Mouse (Mus musculus) adrenal gland, adult 2 months (tissue): ENCODE data around the gene Mfsd12. TPM values are rescaled to one million over a fixed set of nuclear protein-coding genes. Genes with fewer than 3 reads are reported as not detected.

Experiments
- DNase-seq: peaks from one replicate; pipeline ENCODE4 v3.0.0; 2021
- polyA plus RNA-seq: library from polyadenylated mRNA; depleted of rRNA; stranded (reverse); fragments of >200 nt; gene quantifications from 2 replicates; pipeline ENCODE4 v1.2.3, GENCODE M21; 2012
- total RNA-seq, 2 experiments: library from RNA; stranded (reverse); gene quantifications; 2 replicates each; pipeline ENCODE4 v1.2.3; 2021

Gene Mfsd12
- total and polyA plus RNA-seq, 3 experiments, result 15.3 to 69.3 (median 16.5) TPM

GRCm38 (mm10) chr10:81328386-81328785 lies 28.9 kb upstream of the Mfsd12 start, which contains the start of gene Tbxa2r:
TSS of gene Tbxa2r (plus strand) at chr10:81328731.
- DNase-seq, result peak; percentile 96

GRCm38 (mm10) chr10:81329194-81329975 lies 27.9 kb upstream of the Mfsd12 start:
- no peak for DNase-seq

DNA sequence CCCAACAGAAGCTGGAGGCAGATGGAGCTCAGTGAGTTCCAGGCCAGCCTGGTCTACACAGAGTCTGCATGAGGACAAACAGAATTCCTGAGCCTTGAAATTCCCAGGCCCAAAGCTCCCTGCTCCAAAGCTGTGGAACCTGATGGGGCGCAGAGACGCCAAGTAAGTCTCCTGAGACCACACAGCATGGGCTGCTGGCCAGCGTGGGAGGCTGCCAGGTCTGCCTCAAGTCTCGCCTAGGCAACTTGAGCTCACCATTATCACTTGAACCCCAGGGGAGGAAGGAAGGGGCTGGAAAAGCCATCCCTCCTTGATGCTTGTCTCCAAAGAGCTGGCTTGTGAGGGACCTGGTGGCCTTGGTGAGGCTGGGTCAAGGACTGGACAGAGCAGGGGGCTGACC lies 27.3 kb upstream of the Mfsd12 start:
- DNase-seq, result no peak

DNA sequence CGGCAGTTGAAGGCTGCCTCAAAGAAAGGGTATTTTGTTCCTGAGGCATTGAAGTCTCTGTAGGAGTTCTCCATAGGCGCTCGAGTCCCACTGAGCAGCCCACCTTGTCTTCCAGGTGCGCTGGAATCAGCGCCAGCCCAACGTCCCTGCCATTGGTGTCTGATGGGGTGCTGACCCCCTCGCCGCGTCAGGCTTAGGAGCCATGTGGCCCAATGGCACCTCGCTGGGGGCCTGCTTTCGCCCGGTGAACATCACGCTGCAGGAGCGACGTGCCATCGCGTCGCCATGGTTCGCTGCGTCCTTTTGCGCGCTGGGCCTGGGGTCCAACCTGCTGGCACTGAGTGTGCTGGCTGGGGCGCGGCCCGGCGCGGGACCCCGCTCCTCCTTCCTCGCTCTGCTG lies 25.0 kb upstream of the Mfsd12 start:
- no peak for DNase-seq

DNA sequence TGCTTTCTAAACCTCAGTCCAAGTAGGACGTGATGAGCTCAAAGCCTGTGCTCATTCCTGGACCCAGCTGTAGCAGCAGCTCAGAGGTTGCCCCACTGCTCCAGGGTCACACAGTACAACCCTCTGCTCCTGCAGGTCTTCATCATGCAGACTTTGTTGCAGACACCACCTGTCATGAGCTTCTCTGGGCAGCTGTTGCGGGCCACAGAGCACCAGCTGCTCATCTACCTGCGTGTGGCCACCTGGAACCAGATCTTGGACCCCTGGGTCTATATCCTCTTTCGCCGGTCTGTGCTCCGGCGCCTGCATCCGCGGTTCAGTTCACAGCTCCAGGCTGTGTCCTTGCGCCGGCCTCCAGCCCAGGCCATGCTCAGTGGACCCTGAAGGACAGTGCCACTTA lies 23.0 kb upstream of the Mfsd12 start:
- DNase-seq, result no peak

DNA sequence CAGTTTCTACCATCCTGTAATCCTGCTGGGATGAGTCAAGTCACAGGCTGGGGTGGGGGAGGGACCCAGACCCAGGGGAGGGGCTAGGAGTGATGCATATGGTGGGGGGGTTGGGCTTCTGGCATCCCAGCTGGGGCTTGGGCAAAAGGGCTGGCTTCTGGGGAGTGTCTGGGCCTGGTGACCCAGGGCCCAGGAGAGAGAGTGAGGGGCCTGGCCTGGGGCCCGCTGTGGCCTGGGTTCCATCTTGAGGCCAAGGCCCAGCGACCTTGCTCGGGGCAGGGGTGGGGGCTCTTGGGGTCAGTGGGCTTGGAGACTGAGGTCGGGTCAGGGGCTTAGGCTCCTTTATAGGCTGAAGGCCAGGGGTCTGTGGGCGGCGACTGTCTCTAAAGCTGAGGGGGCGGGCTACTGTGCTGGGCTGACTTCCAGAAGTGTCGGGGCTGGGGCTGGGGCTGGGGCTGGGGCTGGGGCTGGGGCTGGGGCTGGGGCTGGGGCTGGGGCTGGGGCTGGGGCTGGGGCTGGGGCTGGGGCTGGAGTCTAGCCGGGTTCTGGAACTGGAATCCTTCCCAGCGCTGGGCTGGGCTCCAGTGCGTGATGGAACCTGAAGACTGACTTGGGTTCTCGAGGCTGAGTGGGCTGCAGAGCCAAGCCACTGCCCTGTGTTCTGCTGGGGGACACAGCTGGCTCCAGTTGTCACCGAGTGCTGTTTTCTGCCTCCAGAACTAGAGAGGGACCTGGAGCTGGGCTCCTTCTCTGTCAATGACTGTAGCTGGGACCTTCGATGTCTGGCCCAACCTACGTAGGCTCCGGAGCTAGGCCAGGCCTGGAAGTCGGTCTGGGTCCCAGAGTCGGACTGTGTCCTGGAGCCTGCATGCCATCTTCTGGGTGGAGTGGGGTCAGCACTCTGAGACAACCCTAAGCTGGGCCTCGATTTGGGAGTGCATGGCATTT lies 21.6 kb upstream of the Mfsd12 start:
- no peak for DNase-seq

DNA sequence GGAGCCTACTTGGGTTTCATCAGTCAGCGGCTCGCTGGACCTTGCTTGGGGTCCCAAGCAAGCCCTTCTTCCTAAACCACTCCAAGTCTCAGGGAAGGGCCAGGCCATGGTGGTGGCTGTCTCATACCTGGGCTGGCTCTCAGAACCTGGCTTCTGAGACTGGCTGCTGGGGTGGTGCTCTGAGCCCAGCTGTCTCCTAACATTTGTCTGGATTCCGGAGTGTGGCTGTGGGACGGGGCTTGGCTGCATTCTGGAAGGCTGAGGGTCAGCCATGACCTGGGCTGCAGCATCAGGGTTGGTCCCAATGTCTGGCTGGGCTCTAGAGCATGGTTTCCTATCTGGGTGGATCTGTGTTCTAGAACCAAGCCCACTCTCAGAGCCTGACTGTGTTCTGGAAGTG lies 20.7 kb upstream of the Mfsd12 start:
- no peak for DNase-seq

GRCm38 (mm10) chr10:81340551-81341332 lies 16.5 kb upstream of the Mfsd12 start:
- no peak for DNase-seq

DNA sequence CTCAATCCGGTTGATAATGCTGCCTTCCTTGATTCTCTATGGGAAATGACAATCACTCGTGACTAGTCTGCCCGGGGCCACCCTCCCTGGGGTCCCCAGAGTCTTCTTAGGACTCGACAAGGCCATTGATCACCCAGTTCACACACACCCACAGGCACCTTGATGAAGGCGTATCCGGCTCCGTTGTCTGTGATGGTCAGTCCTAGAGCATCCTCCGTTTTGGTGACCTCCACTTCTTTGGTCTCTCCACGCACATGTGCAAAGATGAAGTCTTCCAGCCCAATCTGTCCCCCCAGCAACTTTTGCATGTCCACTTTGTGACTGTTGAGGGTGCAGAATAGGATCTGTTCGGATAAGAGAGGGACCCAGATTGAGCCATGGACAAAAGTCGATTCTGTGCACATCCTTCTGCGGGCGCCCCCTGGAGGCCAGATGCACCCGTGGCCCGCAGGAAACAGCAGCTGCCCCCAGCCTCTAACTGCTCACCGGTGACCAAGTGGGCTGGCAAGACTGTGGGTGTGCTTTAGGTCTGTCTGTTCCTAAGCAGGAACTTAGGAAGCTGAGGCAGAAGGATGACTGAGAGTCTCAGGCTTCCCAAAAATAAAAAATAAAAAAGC lies 15.8 kb upstream of the Mfsd12 start:
- DNase-seq, result peak; percentile 78

DNA sequence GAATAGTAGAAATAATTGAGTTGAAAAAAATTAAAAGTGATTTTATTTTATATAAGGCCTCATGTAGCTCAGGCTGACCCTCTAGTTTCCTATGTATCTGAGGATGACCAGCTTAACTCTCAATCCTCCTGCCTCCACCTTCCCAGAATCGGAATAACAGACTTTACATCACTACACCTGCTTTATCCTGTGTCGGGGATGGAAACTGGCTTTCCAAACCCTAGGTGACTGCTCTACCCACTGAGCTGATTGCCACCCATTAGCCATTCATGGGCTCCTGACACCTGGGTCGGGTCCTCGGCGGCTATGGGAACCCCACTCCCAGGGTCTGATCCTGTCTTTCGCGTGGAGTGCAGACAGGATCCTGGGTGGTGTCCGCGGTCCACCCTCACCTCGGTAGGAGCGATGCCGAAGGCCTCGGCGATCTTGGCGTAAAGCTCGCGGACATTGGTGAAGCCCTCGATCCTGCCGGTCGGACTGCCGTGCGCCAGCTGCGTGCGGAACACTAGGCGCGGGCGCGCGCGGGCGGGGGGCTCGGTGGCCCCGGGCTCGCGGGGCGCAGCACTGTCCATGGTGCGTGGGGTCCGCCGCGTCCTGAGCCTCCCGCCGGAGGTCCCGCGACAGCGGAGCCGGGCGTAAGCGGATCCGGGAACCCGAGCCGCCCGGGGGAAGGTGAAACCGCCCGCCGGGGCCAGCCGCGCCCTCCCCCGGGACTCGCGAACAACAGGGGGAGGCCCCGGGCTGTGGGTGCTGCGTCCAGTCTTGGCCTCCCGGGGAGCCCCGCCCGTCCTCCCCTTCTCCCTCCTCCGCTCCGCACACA lies 14.4 kb upstream of the Mfsd12 start, which contains the start of gene Gipc3:
Gene Gipc3 (minus strand): TSS at position 581 of the 820 bp plus-strand sequence.
- peak; percentile 56 for DNase-seq

DNA sequence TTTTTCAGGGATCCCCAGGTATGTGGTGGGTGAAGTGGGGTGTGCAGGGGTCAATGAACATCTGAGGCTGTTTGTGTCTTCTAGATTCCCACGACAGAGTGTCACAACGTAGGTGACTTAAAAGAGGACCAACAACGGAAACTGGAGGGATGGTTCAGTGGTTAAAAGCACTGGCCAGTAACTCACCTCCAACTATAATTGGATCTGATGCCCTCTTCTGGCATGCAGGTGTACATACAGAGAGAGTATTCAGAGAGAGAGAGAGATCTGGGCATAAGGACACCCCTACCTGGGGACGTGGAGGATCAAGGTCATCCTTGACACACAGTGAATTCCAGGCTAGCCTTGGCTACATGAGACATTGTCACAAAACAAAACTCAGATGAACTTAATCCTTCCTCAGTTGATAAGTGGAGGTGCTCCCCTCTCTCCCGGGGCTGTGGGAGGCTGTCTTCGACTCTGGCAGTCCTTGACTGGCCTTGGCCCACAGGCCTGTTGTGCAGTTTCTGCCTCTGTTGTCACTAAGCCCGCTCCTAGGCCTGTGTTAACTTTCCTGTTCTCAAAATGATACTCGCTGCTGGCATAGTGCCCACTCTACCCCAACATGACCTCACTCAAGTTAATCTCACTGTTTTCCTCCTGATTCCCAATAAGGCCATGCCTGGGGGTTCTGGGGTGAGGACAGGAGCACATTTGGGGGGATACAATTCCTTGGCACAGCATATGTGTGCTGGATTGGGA lies 12.7 kb upstream of the Mfsd12 start:
- peak; percentile 52 for DNase-seq

DNA sequence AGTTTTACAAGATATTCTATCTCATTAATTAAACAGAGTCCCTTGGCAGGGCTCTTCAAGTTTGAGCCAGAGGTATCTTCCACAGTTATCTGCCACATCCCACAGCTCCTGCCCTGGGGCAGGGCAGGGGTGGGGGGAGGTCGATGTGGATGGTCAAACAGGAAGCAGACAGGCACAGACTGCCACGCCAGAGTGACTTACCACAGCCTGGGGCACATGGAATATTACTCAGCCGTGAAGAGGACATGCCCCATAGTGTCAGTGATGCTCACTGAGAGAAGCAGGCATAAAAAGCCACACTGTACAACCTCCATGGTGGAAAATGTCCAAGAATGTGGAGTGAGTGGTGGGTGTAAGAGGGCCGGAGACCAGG lies 12.1 kb upstream of the Mfsd12 start:
- no peak for DNase-seq

GRCm38 (mm10) chr10:81346453-81347067 lies 10.7 kb upstream of the Mfsd12 start:
- DNase-seq, result peak; percentile 92

GRCm38 (mm10) chr10:81349146-81349545 lies 8.1 kb upstream of the Mfsd12 start:
- peak; percentile 62 for DNase-seq

GRCm38 (mm10) chr10:81349961-81350350 lies 7.3 kb upstream of the Mfsd12 start:
- no peak for DNase-seq

- DNase-seq, result peak; percentile 100
Observed at GRCm38 (mm10) chr10:81350351-81351063, 6.8 kb upstream of the Mfsd12 start, which contains the start of gene Hmg20b. TSS of gene Hmg20b (minus strand) at chr10:81350480.

GRCm38 (mm10) chr10:81351678-81352291 lies 5.5 kb upstream of the Mfsd12 start:
- DNase-seq, result no peak
